Mouse (Mus musculus) ovary, postnatal 14 days (tissue): ENCODE data around the gene Ddi1.
"Not testable (repeated sequence)": the region's sequence is repeated elsewhere in the genome, so short reads cannot be mapped to it uniquely, and the experiment has no call there.

Source experiments
- DNase-seq: peaks from one replicate; pipeline ENCODE4 v3.0.0; 2022; ENCODE audit warnings: low spot score

The Ddi1 gene

DNA sequence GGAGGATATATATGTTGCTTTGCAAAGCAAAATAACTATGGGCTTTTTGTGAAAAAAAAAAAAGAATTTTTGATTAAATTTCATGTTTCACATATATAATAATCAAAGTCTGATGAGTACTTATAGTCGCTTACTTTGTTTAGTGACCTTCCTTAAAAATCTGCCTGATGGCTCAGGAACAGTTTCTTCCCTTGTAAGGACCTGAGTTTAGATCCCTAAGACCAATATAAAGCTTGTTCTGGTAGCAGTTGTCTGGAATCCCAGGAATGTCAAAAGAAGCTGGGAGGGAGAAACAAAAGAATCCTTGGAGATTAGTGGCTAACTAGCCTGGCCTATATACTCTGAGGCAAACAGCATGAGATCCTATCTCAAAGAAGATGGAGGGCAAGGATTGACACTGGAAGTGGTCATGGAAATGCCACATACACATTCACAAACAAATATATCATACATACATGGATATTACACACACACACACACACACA is at the start of gene Ddi1:
Ddi1 (minus strand) TSS at position 51 of the 485 bp plus-strand sequence.
- no peak for DNase-seq

DNA sequence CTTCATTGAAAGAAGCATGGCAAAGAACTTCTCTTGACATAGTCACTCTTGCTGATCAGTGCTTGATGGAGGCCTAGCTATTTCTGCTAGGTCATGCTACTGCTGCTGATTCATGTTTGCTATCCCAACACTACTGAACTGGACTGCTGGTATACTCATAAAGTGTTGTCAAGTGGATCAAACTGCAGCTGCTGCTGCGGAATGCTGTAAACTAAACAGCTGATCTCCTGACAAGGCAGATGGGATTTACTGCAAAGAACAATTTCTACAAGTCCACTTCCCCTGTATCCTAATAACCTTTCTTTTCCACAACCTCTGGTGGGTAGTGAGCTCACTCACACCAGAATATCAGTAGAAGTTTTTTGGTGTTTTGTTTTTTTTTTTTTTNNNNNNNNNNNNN is 47.5 kb upstream of the Ddi1 start:
- no peak for DNase-seq

DNA sequence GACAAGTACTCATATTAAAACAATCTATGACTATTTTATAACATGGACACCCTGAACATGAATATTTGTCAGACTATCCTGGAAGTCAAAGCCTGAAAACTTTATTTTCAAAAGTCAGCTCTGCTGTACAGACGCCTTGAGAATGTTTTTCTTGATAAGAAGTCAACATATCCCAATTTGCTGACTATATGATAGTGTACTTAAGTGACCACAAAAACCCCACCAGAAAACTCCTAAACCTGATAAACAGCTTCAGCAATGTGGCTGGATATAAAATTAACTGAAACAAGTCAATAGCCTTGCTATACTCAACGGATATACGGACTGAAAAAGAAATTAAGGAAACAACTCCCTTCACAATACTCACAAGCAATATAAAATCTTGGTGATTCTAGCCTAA is 36.2 kb upstream of the Ddi1 start:
- no peak for DNase-seq

DNA sequence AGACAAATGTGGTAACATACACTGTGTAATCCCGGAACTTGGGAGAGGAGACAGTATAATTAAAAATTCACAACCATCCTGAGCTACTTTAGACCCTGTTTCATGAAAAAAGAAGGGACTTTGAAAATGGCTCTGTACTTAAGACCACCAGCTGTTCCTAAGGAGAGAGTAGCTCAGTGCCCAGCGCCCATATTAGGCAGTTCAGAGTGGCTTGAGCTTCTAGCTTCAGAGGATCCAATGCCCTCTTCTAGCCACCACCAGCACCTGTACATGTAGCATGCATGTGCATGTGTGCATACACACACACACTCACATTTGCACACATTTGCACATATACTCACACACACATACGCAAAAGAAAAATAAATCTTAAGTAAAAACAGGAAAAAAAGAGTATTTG is 34.9 kb upstream of the Ddi1 start:
- DNase-seq: no peak

DNA sequence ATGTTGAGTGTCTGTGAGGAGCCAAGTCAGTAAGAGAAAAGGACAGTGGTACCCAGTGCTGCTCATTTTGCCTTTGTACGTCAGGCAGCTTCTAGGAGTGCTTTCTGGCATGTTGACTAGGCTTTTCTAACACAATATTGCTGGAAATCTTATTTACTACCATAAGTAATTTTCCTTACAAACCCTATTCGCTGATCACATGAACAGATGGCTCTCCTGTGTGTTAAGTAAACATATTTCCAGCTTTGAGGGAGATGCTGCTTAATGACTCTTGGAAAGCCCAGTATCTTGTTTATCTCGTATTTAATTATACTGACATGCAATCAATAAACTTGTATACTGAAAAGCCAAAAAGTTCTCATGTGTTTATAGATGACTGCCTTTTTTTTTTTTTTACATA is 32.4 kb upstream of the Ddi1 start:
- no peak for DNase-seq

DNA sequence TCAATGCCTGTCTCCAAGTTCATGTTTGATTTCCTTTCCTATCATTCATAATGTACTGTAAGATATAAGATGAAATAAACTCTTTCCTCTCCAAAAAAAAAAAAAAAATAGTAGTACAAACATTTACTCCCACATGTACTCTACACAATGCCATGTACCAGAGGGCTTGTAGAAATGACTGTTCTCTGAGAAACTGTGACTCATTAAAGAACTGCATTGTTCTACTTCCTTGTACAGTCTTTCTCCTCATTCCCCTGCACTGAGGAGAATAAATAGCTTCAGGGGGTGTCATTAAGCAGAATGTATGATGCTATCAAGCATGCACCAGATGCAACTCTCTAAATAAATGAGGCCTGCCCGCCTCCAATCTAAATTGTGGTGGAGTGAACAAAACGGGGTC is 28.9 kb upstream of the Ddi1 start:
- no peak for DNase-seq

DNA sequence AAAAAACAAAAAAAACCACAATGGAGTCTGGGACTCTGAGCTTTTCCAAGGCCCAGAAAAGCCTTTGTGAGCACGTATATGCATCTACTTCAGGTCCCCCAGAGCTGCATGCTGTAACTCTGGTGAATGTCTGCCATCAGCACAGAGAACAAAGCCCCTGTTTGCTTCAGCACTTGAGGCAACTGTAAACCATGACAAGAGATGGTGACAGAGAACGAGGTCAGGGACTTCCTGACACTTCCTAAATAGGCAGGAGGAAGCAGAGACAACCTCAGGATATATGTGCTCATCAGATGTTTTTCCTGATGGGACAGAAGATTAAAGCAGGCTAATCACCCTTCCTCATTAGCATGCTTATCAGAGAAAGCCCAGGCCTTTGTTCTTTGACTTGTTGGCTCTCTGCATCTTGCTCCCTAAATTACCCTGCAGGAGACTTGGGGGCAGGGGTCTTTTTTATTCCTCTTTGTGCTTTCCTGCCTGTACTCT is 19.6 kb upstream of the Ddi1 start:
- DNase-seq: no peak

DNA sequence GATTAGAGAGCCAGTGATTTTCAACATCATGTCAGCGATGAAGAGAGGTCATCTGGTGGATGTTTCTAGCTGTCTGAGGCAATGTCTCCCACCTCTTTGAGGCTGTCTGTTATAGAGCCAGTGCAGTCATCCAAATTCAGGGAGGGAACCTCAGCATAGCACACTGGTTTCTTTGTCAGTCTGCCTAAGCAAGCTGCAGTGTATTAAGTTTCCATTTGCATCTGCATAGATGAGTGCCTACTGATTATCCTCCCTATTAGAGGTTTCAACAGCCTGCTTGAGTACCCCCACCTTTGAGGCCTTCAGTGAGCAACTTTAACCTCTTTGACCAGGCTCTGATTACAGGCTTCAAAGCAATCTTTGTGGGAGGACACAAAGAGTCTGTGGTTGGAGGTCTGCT is 17.1 kb upstream of the Ddi1 start:
- no peak for DNase-seq

DNA sequence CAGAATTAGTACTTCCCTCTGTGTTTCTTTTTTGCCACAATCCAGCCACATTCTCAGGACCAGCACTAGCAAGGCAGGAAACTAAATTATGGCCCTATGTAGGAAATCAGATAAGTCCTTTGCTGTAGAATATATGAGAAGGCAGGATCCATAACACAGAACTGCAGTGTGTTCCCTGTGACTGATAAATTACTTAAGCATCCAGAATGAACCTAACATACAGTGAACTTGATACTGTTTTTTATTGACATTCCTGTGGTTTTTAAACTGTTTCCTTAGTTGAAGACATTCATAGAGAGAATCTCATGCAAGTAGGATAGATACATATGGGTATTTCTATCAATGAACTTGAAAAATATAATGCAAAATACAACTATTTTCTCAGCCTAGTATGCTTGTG is 7.9 kb upstream of the Ddi1 start:
- no peak for DNase-seq

DNA sequence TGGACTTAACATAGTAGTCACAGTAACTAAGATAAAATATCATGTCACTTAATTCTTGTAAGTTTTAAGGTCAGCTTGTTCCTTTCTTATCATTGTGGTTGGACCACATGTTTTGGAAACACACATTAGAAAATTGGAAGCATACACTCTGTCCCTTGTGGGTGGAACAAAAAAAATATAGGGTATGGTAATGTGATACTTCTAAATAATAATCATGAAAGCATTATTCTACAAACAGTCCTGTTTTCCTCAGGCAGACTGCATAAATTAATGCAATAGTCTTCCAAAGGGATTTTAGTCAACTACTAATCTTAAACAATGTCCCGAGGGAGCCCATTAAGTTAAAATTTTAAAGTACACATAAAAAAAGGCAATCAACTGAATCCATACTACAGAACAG is 6.7 kb upstream of the Ddi1 start:
- no peak for DNase-seq

DNA sequence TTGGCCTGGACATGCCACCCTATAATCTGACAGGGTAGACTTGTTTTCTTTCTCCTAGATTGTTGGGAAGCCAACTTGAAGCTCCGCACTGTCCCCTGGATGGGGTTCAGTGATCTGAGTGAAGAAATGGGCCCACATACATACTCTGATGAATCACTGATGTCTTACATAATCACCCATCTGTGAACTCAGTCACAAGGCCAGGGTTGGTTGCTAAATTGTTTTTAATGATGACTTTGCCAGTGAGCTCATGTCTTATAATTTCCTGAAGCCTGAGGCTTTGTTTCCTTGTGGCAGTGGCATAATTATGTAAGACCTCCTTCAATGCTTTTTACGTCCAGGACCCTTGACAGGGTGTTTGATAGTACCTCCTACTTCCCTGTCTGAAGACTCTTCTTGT is 4.8 kb downstream of the Ddi1 start:
- no peak for DNase-seq

DNA sequence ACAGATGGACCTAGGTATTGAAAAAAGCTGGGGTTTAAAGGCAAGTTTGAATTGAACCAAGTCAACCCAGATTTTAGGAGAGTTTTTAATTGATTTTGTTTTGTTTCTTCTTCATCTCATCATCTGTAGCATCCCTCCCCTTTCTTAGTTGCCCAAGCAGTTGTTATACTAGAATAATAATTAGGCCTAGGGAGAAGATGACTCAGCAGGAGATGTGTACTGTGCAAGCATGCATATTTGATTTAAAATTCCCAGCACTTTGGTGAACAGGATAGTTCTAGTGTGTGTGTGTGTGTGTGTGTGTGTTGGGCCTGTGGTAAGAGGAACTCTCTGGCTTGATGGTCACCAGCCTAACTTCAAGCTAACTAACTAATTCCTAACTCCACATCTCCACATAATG is 12.6 kb downstream of the Ddi1 start:
- no peak for DNase-seq

DNA sequence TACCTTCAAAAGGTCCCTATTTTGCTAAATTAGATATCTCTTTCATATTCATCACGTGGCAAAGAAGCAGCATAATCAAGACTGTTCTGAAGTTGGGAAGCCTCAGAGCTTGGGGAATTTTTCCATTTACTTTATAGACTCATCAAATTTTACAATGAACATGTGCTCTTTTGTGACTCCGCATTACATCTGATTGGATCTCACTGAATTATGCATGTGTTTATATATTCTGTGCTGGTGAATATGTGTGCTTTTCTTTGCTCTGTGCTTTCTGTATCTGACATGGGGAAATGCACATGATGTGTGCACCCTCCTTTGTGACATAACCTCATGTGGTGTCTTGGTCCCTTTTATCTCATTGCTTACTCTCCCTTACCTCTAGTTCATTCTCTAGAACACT is 17.7 kb downstream of the Ddi1 start:
- no peak for DNase-seq

DNA sequence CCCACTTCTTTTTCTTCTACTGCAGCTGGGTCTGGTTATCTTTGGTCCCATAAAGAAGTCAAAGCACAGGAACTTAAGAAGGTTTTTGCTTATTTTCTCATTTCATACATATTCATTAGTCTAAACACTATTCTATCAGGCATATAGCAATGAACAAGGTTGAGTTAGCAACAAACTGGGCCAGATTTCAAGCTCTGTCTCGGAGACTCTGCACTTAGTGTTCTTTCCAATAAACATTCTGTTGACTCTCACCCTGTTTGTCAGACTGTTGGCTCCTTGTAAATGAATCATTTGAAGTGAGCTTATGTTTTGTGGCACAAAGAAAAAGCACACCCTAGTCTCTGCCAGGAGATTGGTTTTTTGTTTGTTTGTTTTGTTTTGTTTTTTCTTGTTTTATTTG is 19.3 kb downstream of the Ddi1 start:
- DNase-seq: no peak

DNA sequence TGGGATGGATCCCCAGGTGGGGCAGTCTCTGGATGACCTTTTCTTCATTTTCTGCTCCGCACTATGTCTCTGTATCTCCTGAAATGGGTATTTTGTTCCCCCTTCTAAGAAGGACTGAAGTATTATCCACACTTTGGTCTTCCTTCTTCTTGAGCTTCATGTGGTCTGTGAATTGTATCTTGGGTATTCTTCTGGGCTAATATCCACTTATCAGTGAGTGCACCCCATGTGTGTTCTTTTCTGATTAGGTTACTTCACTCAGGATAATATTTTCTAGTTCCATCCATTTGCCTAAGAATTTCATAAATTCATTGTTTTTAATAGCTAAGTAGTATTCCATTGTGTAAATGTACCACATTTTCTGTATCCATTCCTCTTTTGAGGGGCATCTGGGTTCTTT is 33.7 kb downstream of the Ddi1 start:
- DNase-seq: not testable (repeated sequence)

DNA sequence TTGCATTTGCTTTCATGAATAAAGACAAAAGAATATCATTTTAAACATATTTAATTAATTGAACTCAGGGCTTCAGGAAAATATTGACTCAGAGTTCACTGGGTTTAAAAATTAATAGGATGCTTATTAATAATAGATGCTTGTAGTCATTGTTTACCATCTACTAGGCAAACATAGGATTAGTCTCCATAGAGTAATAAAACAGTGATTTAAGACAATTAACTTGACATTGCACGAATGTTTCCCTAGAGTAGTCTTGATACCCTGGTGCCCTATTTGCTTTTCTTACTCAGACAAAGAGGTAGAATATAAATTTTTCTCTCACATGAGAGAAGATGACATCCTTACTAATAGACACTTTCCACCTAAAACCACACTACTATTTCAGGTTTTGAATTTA is 52.1 kb downstream of the Ddi1 start:
- DNase-seq: no peak

DNA sequence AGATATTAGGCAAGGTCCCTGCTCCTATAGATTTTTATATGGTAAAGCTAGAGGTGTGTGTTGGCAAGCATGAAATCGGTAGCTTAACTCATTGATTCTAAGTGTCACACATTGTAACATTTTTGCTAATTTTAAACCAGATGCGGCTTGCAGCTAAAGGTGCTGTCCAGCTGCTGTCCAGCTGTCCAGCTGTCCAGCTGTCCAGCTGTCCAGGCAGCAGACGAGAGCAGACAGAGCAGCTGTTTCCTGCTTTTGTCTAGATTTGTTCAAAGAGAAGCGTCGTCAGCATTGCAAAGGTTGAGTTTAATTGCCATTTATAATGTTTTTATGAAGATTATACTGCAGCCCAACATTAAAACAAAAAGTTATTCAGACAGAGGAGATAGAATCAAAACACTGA is 56.8 kb downstream of the Ddi1 start:
- no peak for DNase-seq
